Mouse (Mus musculus): ENCODE data around the gene Ccr3. TPM values are rescaled to one million over a fixed set of nuclear protein-coding genes. Genes with fewer than 3 reads are reported as not detected.

Gene Ccr3
- total and polyA plus RNA-seq, 3 experiments: 0.04 TPM; not detected in 2

GRCm38 (mm10) chr9:124040932-124041331 lies 19.2 kb downstream of the Ccr3 start:
- no peak overlapping the region for H3K9ac ChIP-seq (ENCODE audit: insufficient read depth, low read depth)
- no peak overlapping the region for H3K27ac ChIP-seq (ENCODE audit: insufficient read depth, low read depth)
- no peak for TF ChIP-seq POLR2A (IDR thresholded peaks at IDR 0.05; ENCODE audit: low read depth, low read length)
- TF ChIP-seq CHD2 (IDR thresholded peaks at IDR 0.05; ENCODE audit: low read length): no peak
- no peak for TF ChIP-seq ZMIZ1 (IDR thresholded peaks at IDR 0.05; ENCODE audit: low read depth, low read length)
- TF ChIP-seq MXI1 (IDR thresholded peaks at IDR 0.05; ENCODE audit: low read depth, low read length): no peak
- no peak for TF ChIP-seq USF1 (IDR thresholded peaks at IDR 0.05; ENCODE audit: low read depth, low read length)
- no peak for TF ChIP-seq PAX5 (IDR thresholded peaks at IDR 0.05; ENCODE audit: low read length)
- no peak for TF ChIP-seq CTCF (conservative IDR thresholded peaks at IDR 0.05 in 1 of 2, IDR thresholded peaks at IDR 0.05 in 1 of 2; ENCODE audit: low read depth in 2 of 2, low read length in 2 of 2)
- no peak for TF ChIP-seq KAT2A (IDR thresholded peaks at IDR 0.05; ENCODE audit: insufficient replicate concordance, low read length)
- no peak for TF ChIP-seq MYC (IDR thresholded peaks at IDR 0.05; ENCODE audit: low read depth, low read length)
- no peak for TF ChIP-seq IRF4 (IDR thresholded peaks at IDR 0.05; ENCODE audit: low read depth, low read length)
- no peak for TF ChIP-seq JUN (IDR thresholded peaks at IDR 0.05; ENCODE audit: insufficient read depth, low read depth, low read length)
- no peak for TF ChIP-seq NELFE (IDR thresholded peaks at IDR 0.05; ENCODE audit: low read depth, low read length)
- TF ChIP-seq MAZ (IDR thresholded peaks at IDR 0.05; ENCODE audit: low read depth, low read length): no peak
- no peak for TF ChIP-seq BHLHE40 (IDR thresholded peaks at IDR 0.05; ENCODE audit: low read depth, low read length)
- no peak for TF ChIP-seq NRF1 (IDR thresholded peaks at IDR 0.05; ENCODE audit: low read depth, low read length)
- TF ChIP-seq UBTF (IDR thresholded peaks at IDR 0.05; ENCODE audit: low read depth, low read length): no peak
- dilution Hi-C loops (cut with MboI; ENCODE audit: extremely low pct_ligation_motif_present, extremely low pct_unique_long_range_greater_than_20kb, low sequenced_read_pairs): no loop called here
- H3K4me3 ChIP-seq (replicated peaks in 1 of 3; ENCODE audit: low read depth in 2 of 3, low read length in 2 of 3, poor library complexity in 1 of 3): no peak overlapping the region
- no peaks in the 10 kb centered on the region for H3K36me3 ChIP-seq (replicated peaks in 1 of 2; ENCODE audit: control insufficient read depth in 1 of 2, insufficient read depth in 1 of 2, low read length in 1 of 2)
- no peaks in the 10 kb centered on the region for H3K9me3 ChIP-seq (replicated peaks; ENCODE audit: low read length)
- H3K79me2 ChIP-seq (replicated peaks; ENCODE audit: control insufficient read depth, extremely low read depth, insufficient read depth, poor library complexity, severe bottlenecking): no peaks in the 10 kb centered on the region
- no peak for DNase-seq (ENCODE audit: extremely low read depth)
- no peak overlapping the region for H3K4me2 ChIP-seq (ENCODE audit: insufficient read depth, low read depth, poor library complexity, severe bottlenecking)
- peaks cover 3 to 10% of the 10 kb centered on the region in 2 experiments; a peak in 3 of 4 replicates for H3K4me1 ChIP-seq (ENCODE audit: control insufficient read depth in 1 of 2, insufficient read depth in 2 of 2)
- H3K27me3 ChIP-seq (replicated peaks): no peaks in the 10 kb centered on the region
- in situ Hi-C loops (cut with MboI; ENCODE audit: low pct_ligation_motif_present, low pct_unique_long_range_greater_than_20kb, low sequenced_read_pairs): no loop called here

- dilution Hi-C loops (cut with MboI; ENCODE audit: extremely low pct_ligation_motif_present, extremely low pct_unique_long_range_greater_than_20kb, low sequenced_read_pairs) (no loop called here), in situ Hi-C loops (cut with MboI; ENCODE audit: low pct_ligation_motif_present, low pct_unique_long_range_greater_than_20kb, low sequenced_read_pairs) (no loop called here)
- no peak for DNase-seq (ENCODE audit: extremely low read depth)
- H3K27ac ChIP-seq (ENCODE audit: insufficient read depth, low read depth): no peak overlapping the region
- H3K9ac ChIP-seq (ENCODE audit: insufficient read depth, low read depth): no peak overlapping the region
- no peak overlapping the region for H3K4me2 ChIP-seq (ENCODE audit: insufficient read depth, low read depth, poor library complexity, severe bottlenecking)
- H3K4me1 ChIP-seq (ENCODE audit: control insufficient read depth in 1 of 2, insufficient read depth in 2 of 2): peaks cover 2 to 20% of the 10 kb centered on the region in 2 experiments; a peak in 3 of 4 replicates
- TF ChIP-seq NRF1 (IDR thresholded peaks at IDR 0.05; ENCODE audit: low read depth, low read length) (no peak), TBP (conservative IDR thresholded peaks at IDR 0.05; ENCODE audit: low read depth, low read length) (no peak), ZMIZ1 (IDR thresholded peaks at IDR 0.05; ENCODE audit: low read depth, low read length) (no peak), CHD2 (IDR thresholded peaks at IDR 0.05; ENCODE audit: low read length) (no peak), GABPA (IDR thresholded peaks at IDR 0.05; ENCODE audit: insufficient replicate concordance, low read depth, low read length) (no peak), MYC (IDR thresholded peaks at IDR 0.05; ENCODE audit: low read depth, low read length) (no peak), BHLHE40 (IDR thresholded peaks at IDR 0.05; ENCODE audit: low read depth, low read length) (no peak), POLR2A (IDR thresholded peaks at IDR 0.05; ENCODE audit: low read depth, low read length) (no peak), SMC3 (IDR thresholded peaks at IDR 0.05; ENCODE audit: low read depth, low read length) (no peak), EP300 (IDR thresholded peaks at IDR 0.05; ENCODE audit: low read length) (no peak)
- H3K27me3 ChIP-seq (replicated peaks): no peaks in the 10 kb centered on the region
- no peak overlapping the region for H3K4me3 ChIP-seq (replicated peaks in 1 of 3; ENCODE audit: low read depth in 2 of 3, low read length in 2 of 3, poor library complexity in 1 of 3)
- no peaks in the 10 kb centered on the region for H3K36me3 ChIP-seq (replicated peaks in 1 of 2; ENCODE audit: control insufficient read depth in 1 of 2, insufficient read depth in 1 of 2, low read length in 1 of 2)
- H3K79me2 ChIP-seq (replicated peaks; ENCODE audit: control insufficient read depth, extremely low read depth, insufficient read depth, poor library complexity, severe bottlenecking): no peaks in the 10 kb centered on the region
- no peaks in the 10 kb centered on the region for H3K9me3 ChIP-seq (replicated peaks; ENCODE audit: low read length)
Measured at GRCm38 (mm10) chr9:124053532-124053931, 31.8 kb downstream of the Ccr3 start.

Measured in CH12.LX (cell line).